Mouse (Mus musculus) embryonic stem cell, embryonic (primary cell): ENCODE data around the gene Efna2.

Source experiments
- CTCF ChIA-PET, 4 experiments: fragments of 300-600 bp in 2 of 4; fragments of 350-600 bp in 2 of 4; sonication (Branson Sonifier 250); formaldehyde crosslinking; loops; one replicate each; lab custom pipeline; 2022; ENCODE audit warnings: inconsistent platforms in 2 of 4; lab: Charles Lee
- POLR2A ChIA-PET, 4 experiments: fragments of 300-600 bp in 2 of 4; fragments of 350-600 bp in 2 of 4; sonication (Branson Sonifier 250); formaldehyde crosslinking; loops; one replicate each; lab custom pipeline; 2022; ENCODE audit warnings: antibody characterized with exemption in 4 of 4, inconsistent platforms in 1 of 4; lab: Charles Lee

The Efna2 gene

DNA sequence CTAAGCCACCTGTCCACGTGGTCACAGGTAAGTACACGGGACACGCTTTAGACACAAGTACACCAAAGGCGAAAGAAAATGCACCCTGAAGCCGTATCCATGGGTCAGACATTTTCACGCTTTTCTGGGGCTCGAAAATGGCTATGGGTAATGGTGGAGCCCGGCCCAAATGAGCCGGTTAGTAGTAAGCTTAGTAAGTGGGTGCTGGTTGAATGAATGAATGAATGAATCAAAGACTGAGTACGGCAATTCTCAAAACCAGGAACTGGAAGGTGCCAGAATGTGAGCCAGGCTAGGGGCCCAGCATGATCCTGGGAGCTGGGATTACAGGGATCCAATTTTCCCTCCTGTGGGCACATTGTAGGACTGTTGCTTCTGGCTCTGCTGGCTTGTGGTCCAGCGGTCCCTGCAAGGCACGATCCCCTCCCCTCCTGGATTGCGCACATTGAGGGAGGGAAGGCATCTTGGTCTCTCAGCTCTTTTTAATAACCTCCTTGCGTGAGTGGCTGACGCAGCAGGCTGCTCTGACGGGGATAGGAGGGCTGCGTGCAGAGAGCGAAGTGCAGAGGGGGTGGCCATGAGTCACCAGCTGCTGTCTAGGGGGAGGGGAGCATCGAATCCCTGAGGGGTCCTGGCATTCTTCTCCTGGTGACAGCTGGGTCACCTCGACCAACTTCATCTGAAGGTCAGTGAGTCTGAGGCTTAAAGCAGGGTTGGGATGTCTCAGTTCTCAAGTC, 13.7 kb upstream of the Efna2 start, which contains the start of gene Cirbp:
TSS of gene Cirbp (plus strand) at position 594 of the 737 bp plus-strand sequence.
- POLR2A ChIA-PET: interaction anchor here (0.5 to 16.3 kb wide), 53 partner anchors 9 to 577 kb away, joined by 3 to 321 read pairs (median 4); partner anchors contain the start of genes Midn (in 3 of the 4), Cbarp (in 2 of the 4), Dazap1 (in 2 of the 4) and Stk11 (in 2 of the 4)
- CTCF ChIA-PET: interaction anchor here (0.5 to 3.2 kb wide), 56 partner anchors 10 to 372 kb away, joined by 3 to 98 read pairs (median 6); partner anchors contain the start of genes Cnn2 (in 2 of the 4), Midn (in 2 of the 4), Mum1 (in 2 of the 4) and Tmem259 (in 2 of the 4)

DNA sequence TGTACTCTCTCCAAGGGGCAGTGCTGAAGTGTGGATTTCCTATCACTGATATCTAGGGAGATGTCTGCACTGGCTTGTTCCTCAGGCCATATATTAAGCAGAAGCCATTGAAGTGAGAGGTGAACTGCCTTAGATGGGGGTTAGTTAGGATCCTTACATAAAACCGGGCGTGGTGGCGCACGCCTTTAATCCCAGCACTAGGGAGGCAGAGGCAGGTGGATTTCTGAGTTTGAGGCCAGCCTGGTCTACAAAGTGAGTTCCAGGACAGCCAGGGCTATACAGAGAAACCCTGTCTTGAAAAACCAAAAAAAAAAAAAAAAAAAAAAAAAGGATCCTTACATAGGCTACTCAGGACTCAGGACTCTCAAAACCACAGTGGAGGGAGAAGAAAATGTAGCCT, 13.1 kb upstream of the Efna2 start:
- ChIA-PET POLR2A (interaction anchor here in 3 of 4 experiments (0.5 to 16.3 kb wide), 32 partner anchors 10 to 373 kb away, joined by 3 to 321 read pairs (median 10); partner anchors contain the start of genes Cbarp (in 2 of the 3), Dazap1 (in 2 of the 3), Mum1 (in 2 of the 3) and Wdr18 (in 2 of the 3)), CTCF (interaction anchor here in 3 of 4 experiments (1.5 to 3.2 kb wide), 17 partner anchors 9 to 240 kb away, joined by 4 to 98 read pairs (median 11); partner anchors contain the start of genes Midn (in 2 of the 3), Cnn2 (in 1 of the 3), Tmem259 (in 1 of the 3) and Wdr18 (in 1 of the 3))

DNA sequence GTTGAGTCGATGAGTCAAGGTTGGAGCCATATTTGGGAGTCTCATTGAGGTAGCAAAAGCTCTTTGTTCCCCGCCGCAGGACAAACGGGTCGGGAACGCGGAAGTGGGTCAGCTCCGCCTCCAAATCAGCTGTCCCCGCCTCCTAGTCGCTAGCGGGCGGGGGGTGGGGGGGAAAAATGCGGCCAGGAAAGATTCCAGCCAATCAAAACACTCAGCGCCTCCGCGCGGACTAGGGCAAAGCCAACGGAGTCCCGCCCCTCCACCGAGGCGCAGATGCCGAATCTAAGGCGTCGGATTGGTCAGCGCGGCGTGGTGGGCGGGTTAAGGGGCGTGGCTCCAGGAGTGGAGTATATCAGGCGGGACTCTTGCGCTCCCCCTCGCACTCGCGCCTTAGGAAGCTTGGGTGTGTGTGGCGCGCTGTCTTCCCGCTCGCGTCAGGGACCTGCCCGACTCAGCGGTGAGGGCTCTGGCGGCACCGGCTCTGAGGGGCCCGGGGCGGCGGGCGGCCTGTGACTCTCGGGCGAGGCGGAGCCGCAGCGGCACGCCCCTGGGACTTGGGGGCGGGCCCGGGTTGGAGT, 11.7 kb upstream of the Efna2 start:
- ChIA-PET POLR2A (interaction anchor here (0.5 to 16.3 kb wide), 353 partner anchors 8 to 1858 kb away, joined by 3 to 321 read pairs (median 5); partner anchors contain the start of genes Midn (in 4 of the 4), Mum1 (in 4 of the 4), Cbarp (in 3 of the 4) and Dazap1 (in 3 of the 4)), CTCF (interaction anchor here (0.5 to 2.4 kb wide), 47 partner anchors 8 to 1579 kb away, joined by 3 to 20 read pairs (median 5); partner anchors contain the start of genes Tmem259 (in 2 of the 4), Wdr18 (in 2 of the 4), Arid3a (in 1 of the 4) and Atp8b3 (in 1 of the 4))

DNA sequence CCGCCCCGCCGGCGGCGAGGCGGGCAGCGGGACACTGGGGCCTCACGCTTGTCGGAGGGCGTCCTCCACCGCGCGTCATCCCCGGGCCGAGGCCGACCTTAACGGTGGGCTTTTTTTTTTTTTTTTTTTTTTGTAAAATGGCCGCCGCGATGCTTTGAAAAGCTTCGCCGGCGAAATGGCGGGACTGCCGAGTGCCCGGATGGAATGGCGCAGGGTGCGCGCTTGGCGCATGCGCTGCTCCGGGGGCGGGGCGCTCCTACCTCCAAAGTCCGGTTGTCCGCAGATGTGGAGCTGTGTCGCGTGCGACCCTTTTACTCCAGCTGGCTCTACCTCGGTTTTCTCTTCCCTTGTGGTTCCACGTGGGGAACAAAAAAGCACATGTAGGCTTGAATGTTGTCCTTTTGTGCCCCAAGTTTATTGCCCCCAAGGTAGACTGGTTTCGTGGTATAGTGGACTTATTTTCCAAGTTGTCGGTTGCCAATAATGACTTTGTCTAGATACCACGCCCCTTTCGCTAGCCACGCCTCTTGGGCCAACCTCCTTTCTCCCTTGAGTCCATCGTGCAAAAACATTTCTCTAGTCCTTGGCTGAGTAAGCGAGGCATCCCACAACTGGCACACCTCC, 11.1 kb upstream of the Efna2 start:
- CTCF ChIA-PET: interaction anchor here (0.5 to 2.4 kb wide), 43 partner anchors 9 to 1377 kb away, joined by 3 to 20 read pairs (median 5); partner anchors contain the start of genes Tmem259 (in 2 of the 4), Wdr18 (in 2 of the 4), Atp8b3 (in 1 of the 4) and Mum1 (in 1 of the 4)
- POLR2A ChIA-PET: interaction anchor here (0.5 to 16.3 kb wide), 424 partner anchors 8 to 1922 kb away, joined by 3 to 321 read pairs (median 5); partner anchors contain the start of genes Med16 (in 4 of the 4), Midn (in 4 of the 4), Mum1 (in 4 of the 4) and Ptbp1 (in 4 of the 4)

DNA sequence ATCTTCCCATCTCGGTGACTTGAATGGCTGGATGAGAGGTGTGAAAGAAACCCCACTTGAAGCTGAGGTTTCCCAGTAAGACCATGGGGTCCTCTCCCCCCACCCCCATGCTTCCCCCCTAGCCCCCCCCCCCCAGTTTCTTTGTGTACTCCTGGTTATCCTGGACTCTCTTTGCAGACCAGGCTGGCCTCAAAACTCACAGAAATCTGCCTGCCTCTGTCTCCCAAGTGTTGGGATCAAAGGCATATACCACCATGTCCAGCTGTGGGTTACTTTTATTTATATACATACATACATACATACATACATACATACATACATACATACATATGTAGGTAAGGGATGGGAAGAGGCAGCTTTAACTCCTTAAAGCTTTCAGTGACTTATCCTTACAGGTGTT, 10.2 kb upstream of the Efna2 start:
- CTCF ChIA-PET: interaction anchor here in 1 of 4 experiments (0.9 to 2.4 kb wide), 2 partner anchors 16 to 23 kb away, joined by 3 to 19 read pairs; no protein-coding TSS in a partner anchor

DNA sequence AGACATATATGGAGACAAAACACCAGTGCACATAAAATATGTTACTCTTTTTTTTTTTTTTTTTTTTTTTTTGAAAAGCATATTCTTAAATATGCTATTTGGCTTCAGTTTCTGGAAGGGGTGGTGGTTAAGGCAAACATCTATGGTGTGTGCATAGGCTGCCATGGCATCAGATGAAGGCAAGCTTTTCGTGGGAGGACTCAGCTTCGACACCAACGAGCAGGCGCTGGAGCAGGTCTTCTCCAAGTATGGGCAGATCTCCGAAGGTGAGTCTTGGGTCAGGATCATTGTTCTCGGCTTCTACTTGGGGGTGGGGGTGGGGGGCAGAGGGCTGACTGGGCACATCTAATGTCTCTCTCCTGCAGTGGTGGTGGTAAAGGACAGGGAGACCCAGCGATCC, 9.6 kb upstream of the Efna2 start:
- CTCF ChIA-PET: interaction anchor here in 1 of 4 experiments (0.7 kb wide), 1 partner anchor 35 kb away, joined by 5 read pairs; no protein-coding TSS in a partner anchor

More for the DNA sequence above, 10.2 kb upstream of the Efna2 start:
- POLR2A ChIA-PET: interaction anchor here (0.7 to 16.3 kb wide), 29 partner anchors 10 to 479 kb away, joined by 3 to 321 read pairs (median 8); partner anchors contain the start of genes Dazap1 (in 2 of the 4), Gamt (in 2 of the 4), Midn (in 2 of the 4) and Csnk1g2 (in 1 of the 4)

DNA sequence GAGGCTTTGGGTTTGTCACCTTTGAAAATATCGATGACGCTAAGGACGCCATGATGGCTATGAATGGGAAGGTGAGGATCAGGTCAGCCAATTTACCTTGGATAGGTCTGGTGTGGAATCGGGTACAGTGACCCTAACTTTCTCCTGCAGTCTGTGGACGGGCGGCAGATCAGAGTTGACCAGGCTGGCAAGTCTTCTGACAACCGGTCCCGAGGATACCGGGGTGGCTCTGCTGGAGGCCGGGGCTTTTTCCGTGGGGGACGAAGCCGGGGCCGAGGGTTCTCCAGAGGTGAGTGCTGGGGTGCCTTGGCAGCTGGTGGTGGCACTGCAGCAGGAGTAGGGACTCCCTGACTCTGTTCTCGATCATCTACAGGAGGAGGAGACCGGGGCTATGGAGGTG, 9.2 kb upstream of the Efna2 start:
- ChIA-PET CTCF (interaction anchor here (0.5 to 1.3 kb wide), 6 partner anchors 25 to 244 kb away, joined by 3 to 10 read pairs (median 4); partner anchors contain the start of gene Cbarp (in 1 of the 4)), POLR2A (interaction anchor here in 2 of 4 experiments (0.7 to 16.3 kb wide), 17 partner anchors 11 to 262 kb away, joined by 3 to 321 read pairs (median 4); partner anchors contain the start of genes Midn (in 2 of the 2), Med16 (in 1 of the 2), Mum1 (in 1 of the 2) and Pcsk4 (in 1 of the 2))

More for the DNA sequence above, 9.6 kb upstream of the Efna2 start:
- POLR2A ChIA-PET: interaction anchor here in 3 of 4 experiments (0.7 to 16.3 kb wide), 11 partner anchors 10 to 193 kb away, joined by 3 to 321 read pairs (median 5); partner anchors contain the start of genes Midn (in 1 of the 3), Pcsk4 (in 1 of the 3), Reep6 (in 1 of the 3) and Tmem259 (in 1 of the 3)

DNA sequence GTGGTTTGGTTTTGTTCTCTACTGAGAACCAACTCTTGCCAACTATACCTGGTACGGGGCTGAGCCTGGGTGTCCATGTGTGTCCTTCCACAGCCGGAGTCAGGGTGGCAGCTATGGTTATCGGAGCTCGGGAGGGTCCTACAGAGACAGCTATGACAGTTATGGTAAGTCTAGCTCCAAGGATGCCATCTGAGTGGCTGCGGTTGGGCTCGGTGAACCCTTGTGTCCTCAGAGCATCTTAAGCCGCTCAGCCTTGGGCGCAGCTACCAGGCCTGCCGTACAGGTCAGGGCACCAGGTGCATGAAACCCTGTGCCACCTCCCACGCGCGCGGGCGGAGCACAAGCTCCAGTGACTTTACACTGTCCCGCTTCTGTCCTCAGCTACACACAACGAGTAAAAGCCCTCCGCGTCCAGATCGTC, 8.7 kb upstream of the Efna2 start:
- POLR2A ChIA-PET: interaction anchor here in 2 of 4 experiments (0.9 to 16.3 kb wide), 20 partner anchors 10 to 317 kb away, joined by 3 to 321 read pairs (median 4); partner anchors contain the start of genes Midn (in 2 of the 2), Med16 (in 1 of the 2), Mum1 (in 1 of the 2) and Pcsk4 (in 1 of the 2)
- CTCF ChIA-PET: interaction anchor here (0.5 to 1.3 kb wide), 9 partner anchors 25 to 244 kb away, joined by 3 to 10 read pairs (median 4); partner anchors contain the start of genes Cbarp (in 1 of the 4), Gamt (in 1 of the 4) and Mum1 (in 1 of the 4)

DNA sequence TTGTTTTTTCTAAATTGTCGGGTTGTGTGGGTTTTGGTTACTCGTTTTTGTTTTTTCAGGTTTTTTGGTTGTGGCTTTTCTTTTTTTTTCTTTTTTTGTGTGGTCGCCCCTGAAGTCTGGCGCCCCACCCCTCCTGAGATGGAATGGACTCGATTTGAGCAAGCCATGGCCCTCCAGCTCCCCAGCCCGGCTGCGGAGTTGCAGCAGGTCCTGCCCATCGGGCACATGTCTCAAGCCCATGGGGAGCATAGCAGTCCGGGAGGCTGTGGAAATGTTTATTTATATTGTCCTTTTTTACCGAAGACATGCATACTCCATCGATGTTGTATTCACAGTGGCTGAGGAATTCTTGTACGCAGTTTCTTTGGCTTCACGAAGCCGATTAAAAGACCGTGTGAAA, 8.0 kb upstream of the Efna2 start:
- ChIA-PET CTCF (interaction anchor here in 2 of 4 experiments (0.6 to 1.3 kb wide), 6 partner anchors 26 to 89 kb away, joined by 3 to 4 read pairs (median 4); partner anchors contain the start of genes Cbarp (in 1 of the 2), Gamt (in 1 of the 2) and Mum1 (in 1 of the 2)), POLR2A (interaction anchor here in 3 of 4 experiments (0.6 to 16.3 kb wide), 30 partner anchors 10 to 317 kb away, joined by 3 to 321 read pairs (median 5); partner anchors contain the start of genes Midn (in 2 of the 3), Dazap1 (in 1 of the 3), Med16 (in 1 of the 3) and Mum1 (in 1 of the 3))

DNA sequence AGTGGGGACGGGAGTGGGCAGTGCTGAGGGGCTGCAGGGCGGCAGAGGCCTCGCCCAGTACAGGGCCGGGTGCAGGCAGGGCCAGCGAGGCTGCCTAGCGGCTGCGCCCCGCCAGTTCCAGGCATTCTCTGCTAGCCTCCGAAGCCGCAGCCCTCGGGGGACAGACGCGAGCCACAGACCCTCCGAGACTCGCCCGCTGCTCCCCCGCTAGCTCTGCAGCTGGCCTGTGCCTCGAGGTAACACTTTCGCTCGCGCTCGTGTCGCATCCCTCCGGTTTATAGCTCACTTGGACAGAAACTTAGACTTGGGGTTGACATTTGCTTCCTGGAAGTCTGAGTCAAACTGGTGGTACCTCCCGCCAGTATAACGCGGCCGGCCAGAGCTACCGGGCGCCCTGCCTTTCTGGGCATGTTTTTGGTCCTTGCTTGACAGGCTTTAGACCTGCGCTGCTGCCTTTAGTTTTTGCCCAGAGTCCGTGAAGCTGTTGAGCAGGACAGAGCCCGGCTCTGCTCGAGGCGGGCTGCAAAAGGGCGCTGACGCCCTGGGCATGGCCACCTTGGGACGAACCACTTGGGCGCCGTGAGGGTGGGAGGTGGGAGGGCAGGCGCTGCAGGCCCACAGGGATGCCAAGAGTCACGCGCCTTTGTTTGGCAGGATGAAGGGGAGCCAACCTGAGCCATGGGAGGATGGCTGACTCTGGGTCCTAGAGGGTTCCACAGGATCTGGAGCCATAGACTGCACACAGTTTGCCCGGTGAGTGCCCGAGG, 7.3 kb upstream of the Efna2 start:
- POLR2A ChIA-PET: interaction anchor here (0.5 to 16.3 kb wide), 63 partner anchors 9 to 1003 kb away, joined by 3 to 321 read pairs (median 3); partner anchors contain the start of genes Ndufs7 (in 3 of the 4), Midn (in 2 of the 4), Mum1 (in 2 of the 4) and Rps15 (in 2 of the 4)
- CTCF ChIA-PET: interaction anchor here (0.6 to 1.6 kb wide), 9 partner anchors 9 to 206 kb away, joined by 3 to 8 read pairs (median 4); partner anchors contain the start of gene Mum1 (in 1 of the 4)

DNA sequence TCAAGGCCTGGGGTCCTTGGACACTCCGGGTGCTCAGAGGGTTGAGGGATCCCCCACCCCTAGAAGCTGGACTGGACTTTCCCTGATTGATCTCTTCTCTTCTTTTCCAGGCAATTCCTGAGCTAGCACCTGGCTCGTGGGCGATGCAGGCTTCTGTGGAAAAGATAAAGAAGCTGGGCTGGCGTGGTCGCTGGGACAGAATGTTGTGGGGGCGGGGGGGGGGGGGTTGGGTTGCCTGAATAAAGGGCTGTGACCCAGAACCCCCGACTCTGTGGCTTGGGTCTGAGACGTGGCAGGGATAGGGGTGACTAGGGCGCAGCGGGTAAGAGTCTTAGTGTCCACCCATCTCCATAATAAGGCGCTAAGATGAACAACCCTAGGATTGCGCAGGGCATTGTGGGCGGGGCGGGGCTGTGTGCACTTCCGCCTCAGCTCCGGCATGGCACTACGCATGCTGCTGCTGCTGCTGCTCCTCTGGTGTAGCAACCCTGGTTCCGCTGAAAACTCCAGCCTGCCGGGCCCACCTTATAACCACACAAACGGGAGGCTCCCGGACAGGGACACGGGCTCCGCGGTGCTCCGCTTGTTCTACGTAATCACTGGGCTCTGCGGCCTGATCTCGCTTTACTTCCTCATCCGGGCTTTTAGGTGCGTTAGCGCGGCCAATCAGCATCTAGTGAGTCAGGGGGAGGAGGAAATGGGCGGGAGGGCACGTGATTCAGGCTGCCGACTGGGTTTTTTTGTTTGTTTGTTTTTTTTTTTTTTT, 6.6 kb upstream of the Efna2 start, which contains the start of gene 1600002K03Rik:
TSS of gene 1600002K03Rik (plus strand) at position 418 of the 766 bp plus-strand sequence.
- ChIA-PET CTCF (interaction anchor here (0.6 to 1.6 kb wide), 8 partner anchors 10 to 205 kb away, joined by 3 to 8 read pairs (median 4); partner anchors contain the start of gene Mum1 (in 1 of the 4)), POLR2A (interaction anchor here (0.5 to 16.3 kb wide), 55 partner anchors 9 to 1003 kb away, joined by 3 to 321 read pairs (median 3); partner anchors contain the start of genes Ndufs7 (in 3 of the 4), Midn (in 2 of the 4), Mum1 (in 2 of the 4) and Rps15 (in 2 of the 4))

DNA sequence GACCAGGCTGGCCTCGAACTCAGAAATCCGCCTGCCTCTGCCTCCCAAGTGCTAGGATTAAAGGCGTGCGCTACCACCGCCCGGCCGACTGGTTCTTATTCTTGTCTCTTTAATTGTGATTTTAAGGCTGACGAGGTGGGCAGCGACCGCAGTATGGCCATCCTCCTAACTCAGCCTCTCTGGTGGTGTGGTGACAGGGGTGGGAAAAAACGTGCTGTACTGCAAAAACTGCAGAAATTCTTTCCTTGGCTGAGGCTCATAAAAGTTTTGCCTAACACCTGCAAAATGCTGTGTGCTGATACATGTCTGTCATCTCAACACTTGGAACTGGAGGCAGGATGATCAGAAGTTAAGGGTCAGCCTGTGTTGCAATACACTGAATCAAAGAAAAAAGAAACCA, 5.9 kb upstream of the Efna2 start:
- CTCF ChIA-PET: interaction anchor here in 1 of 4 experiments (1.4 to 3.0 kb wide), 3 partner anchors 52 to 200 kb away, joined by 4 to 53 read pairs (median 7); partner anchors contain the start of gene Mum1
- POLR2A ChIA-PET: interaction anchor here (0.7 to 16.3 kb wide), 29 partner anchors 8 to 290 kb away, joined by 3 to 321 read pairs (median 4); partner anchors contain the start of genes Dazap1 (in 2 of the 4), Midn (in 2 of the 4), Mum1 (in 2 of the 4) and Gamt (in 1 of the 4)

DNA sequence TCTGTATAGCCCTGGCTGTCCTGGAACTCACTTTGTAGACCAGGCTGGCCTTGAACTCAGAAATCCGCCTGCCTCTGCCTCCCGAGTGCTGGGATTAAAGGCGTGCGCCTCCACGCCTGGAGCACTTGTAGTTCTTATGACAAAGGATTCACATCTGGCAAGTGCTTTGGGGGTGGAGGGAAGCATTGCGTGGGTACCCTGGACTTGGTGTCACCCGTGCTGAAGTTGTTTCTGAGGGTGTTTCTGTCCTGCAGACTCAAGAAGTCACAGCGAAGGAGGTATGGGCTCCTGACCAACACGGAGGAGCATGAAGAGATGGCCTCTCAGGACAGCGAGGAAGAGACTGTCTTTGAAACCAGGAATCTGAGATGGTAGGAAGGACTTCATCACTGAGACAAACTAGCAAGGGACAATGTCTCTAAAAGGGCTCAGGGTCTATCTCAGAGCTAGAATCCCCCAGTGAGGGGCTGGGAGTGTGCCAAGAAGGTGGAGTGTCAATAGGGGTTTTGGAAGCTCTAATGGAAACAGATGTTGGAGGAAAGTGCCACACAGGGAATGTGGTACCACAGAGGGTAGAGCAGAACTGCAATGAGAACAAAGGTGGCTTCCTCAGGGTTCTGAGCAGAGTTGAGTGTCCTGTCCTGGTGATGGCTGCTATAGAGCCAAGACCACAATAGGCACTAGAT, 5.2 kb upstream of the Efna2 start:
- POLR2A ChIA-PET: interaction anchor here (0.6 to 10.9 kb wide), 23 partner anchors 15 to 312 kb away, joined by 3 to 284 read pairs (median 4); partner anchors contain the start of genes Rps15 (in 2 of the 4), Dazap1 (in 1 of the 4), Gamt (in 1 of the 4) and Med16 (in 1 of the 4)
- CTCF ChIA-PET: interaction anchor here (0.5 to 3.0 kb wide), 35 partner anchors 9 to 605 kb away, joined by 3 to 53 read pairs (median 6); partner anchors contain the start of genes Cirbp (in 1 of the 4), Dazap1 (in 1 of the 4), Gamt (in 1 of the 4) and Mum1 (in 1 of the 4)
